Mouse (Mus musculus): ENCODE measurements around the gene Ubash3b. TPM values are rescaled to one million over a fixed set of nuclear protein-coding genes. Genes with fewer than 3 reads are reported as not detected.

Gene Ubash3b
- polyA plus RNA-seq, 1 experiment from 2014 or later = 6.7 TPM

DNA sequence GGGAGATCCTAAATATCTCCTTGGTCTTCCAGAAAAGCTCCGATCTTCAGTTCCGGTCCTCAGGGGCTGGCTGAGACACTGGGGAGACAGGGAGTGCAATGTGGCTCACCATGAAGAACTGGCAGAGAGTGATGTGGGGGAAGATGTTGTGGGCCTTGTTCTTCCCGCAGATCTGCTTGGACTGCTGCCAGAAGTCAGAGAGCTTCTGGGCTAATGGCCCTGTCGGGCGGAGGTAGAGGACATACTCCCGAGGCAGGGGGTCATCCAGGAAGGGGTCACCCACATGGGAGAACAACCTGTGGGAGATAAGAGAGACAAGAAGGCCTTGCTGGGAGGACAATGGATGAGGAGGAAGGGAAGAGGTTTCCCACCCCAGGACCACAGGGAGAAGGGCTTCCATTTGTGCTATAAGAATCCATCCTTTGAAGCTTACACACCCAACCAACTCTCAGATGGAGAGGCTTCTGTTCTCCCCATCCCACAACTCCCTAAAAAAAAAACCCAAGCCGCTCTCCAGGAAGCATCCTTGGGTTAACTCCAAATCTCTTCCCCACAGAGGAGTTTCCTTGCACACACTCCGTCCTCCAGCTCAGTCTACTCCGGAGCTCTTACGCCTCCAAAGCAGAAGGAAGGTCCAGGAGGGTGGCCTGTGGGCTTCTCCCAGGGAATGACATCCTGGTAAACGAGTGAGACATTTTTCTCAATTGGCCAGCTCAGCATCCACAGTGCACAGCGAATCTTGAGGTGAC, 111.0 kb downstream of the Ubash3b start:
- H3K27ac ChIP-seq (replicated peaks) = no peak overlapping the region; the same call in 1 of the 2 replicates
- 80% methylated on average over 12 of the region's 12 CpGs for WGBS
- no peak for DNase-seq (ENCODE audit: low spot score)
- H3K4me3 ChIP-seq = no peak overlapping the region
- no peaks in the 10 kb centered on the region for H3K27me3 ChIP-seq (replicated peaks; ENCODE audit: low read depth, poor library complexity, severe bottlenecking)
- peaks cover 9% of the 10 kb centered on the region; the same call in 1 of the 2 replicates for H3K4me1 ChIP-seq
- H3K9me3 ChIP-seq = no peaks in the 10 kb centered on the region
- H3K36me3 ChIP-seq (replicated peaks) = no peaks in the 10 kb centered on the region

DNA sequence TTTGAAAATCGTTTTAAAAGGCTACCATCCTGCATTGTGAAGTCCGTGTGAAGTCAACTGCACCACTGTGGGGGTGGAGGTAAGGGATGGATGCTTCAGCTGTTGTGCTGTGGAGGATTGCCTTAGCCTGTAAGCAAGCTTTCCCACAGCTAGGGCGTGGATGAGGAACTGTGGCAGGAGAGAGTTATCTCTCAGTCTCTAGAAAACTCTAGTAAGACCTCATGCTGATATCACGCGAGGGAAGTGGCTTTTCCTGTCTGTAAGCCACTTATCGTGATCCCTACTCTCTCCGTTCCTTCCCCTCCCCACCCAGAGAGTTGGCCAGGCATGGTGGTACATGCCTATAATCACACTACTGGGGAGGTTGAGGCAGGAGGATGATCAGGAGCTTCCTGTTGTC, 112.2 kb downstream of the Ubash3b start:
- H3K9me3 ChIP-seq = no peaks in the 10 kb centered on the region
- H3K4me3 ChIP-seq = no peak overlapping the region
- no peak for DNase-seq (ENCODE audit: low spot score)
- H3K36me3 ChIP-seq (replicated peaks) = no peaks in the 10 kb centered on the region
- peaks cover 11% of the 10 kb centered on the region; the same call in 1 of the 2 replicates for H3K4me1 ChIP-seq
- 86% methylated on average over 7 of the region's 7 CpGs for WGBS
- no peaks in the 10 kb centered on the region for H3K27me3 ChIP-seq (replicated peaks; ENCODE audit: low read depth, poor library complexity, severe bottlenecking)
- H3K27ac ChIP-seq (replicated peaks) = no peak overlapping the region

DNA sequence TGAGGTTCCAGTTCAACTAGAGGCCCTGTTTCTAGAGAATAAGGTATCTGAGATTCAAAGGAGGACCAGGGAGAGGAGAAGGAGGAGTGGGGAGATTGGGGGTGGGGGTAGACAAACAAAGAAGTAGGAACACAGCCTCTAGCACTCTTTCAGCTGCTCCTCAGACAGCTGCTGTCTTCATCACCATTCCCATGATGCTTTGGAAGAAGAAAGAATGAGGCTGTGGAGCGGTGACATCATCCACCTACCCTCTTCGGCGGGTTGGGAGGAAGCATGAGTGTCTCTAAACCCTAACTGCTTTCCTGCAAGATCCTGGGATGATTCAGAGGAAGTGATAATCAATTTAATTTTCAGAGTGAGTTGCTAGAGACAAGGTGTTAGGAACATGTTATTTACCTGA, 112.7 kb downstream of the Ubash3b start:
- H3K4me3 ChIP-seq = no peak overlapping the region
- no peaks in the 10 kb centered on the region for H3K9me3 ChIP-seq
- 90% methylated on average over 3 of the region's 3 CpGs for WGBS
- no peak overlapping the region for H3K27ac ChIP-seq (replicated peaks)
- H3K27me3 ChIP-seq (replicated peaks; ENCODE audit: low read depth, poor library complexity, severe bottlenecking) = no peaks in the 10 kb centered on the region
- H3K36me3 ChIP-seq (replicated peaks) = no peaks in the 10 kb centered on the region
- DNase-seq (ENCODE audit: low spot score) = no peak
- H3K4me1 ChIP-seq = peaks cover 11% of the 10 kb centered on the region; the same call in 1 of the 2 replicates

DNA sequence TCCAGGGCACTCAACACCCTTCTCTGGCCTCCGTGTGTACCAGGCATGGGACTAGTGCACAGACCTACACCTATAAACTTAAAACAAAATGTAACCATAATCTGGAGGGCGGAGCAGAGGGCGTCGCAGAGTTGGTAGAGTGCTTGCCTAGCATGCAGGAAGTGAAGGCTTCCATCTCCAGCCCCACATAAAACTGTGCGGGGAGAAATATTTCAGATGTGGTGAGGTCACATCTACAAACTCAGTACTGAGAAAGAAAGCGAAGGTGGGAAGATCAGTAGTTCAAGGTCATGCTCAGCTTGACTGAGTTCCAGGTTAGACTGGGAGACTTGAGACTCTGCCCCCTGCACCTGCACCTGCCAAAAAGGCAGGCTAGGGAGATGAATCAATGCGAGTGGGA, 113.3 kb downstream of the Ubash3b start:
- H3K27me3 ChIP-seq (replicated peaks; ENCODE audit: low read depth, poor library complexity, severe bottlenecking) = no peaks in the 10 kb centered on the region
- no peak for DNase-seq (ENCODE audit: low spot score)
- no peak overlapping the region for H3K4me3 ChIP-seq
- H3K27ac ChIP-seq (replicated peaks) = no peak overlapping the region
- H3K36me3 ChIP-seq (replicated peaks) = no peaks in the 10 kb centered on the region
- H3K9me3 ChIP-seq = no peaks in the 10 kb centered on the region
- 93% methylated on average over 7 of the region's 7 CpGs for WGBS
- H3K4me1 ChIP-seq = peaks cover 11% of the 10 kb centered on the region; the same call in 1 of the 2 replicates

DNA sequence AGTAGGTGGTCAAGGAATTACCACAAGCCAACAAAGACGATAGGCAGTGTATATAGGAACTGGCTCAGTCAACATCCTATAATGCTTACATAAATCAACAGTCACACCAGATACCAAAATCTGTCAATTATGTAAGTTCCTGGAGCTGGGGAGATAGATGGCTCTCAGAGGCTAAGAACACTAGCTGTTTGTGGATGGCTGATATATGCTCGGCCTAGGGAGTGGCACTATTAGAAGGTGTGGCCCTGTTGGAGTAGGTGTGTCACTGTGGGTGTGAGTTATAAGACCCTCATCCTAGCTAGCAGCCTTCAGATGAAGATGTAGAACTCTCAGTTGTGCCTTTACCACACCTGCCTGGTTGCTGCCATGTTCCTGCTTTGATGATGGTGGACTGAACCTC, 113.8 kb downstream of the Ubash3b start:
- Histone ChIP-seq H3K4me3 (no peak overlapping the region), H3K4me1 (peaks cover 11% of the 10 kb centered on the region; the same call in 1 of the 2 replicates), H3K36me3 (replicated peaks) (no peaks in the 10 kb centered on the region), H3K9me3 (no peaks in the 10 kb centered on the region), H3K27ac (replicated peaks) (no peak overlapping the region), H3K27me3 (replicated peaks; ENCODE audit: low read depth, poor library complexity, severe bottlenecking) (no peaks in the 10 kb centered on the region)
- WGBS = 87% methylated on average over 2 of the region's 2 CpGs
- DNase-seq (ENCODE audit: low spot score) = no peak

DNA sequence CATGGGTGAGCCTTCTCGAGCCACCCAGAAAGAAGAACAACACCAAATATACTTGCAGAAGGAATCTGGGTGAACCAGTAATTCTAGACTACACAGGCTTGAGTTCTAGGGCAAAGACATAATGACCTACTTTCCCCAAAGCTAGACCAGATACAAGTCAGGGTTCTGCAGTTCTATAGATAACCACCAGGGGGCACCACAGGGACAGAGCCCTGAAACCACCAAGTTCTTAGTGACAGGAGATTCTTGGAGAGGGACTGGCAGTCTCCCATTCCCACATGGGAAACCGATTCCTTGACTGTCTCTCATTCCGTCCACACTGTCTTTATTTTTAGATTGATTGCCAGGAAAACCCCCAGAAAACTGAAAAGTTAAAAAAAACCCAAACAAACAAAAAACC, 116.9 kb downstream of the Ubash3b start:
- H3K36me3 ChIP-seq (replicated peaks) = no peaks in the 10 kb centered on the region
- H3K9me3 ChIP-seq = no peaks in the 10 kb centered on the region
- WGBS = 11% methylated on average over 3 of the region's 3 CpGs
- no peak overlapping the region for H3K4me3 ChIP-seq
- no peaks in the 10 kb centered on the region for H3K27me3 ChIP-seq (replicated peaks; ENCODE audit: low read depth, poor library complexity, severe bottlenecking)
- H3K27ac ChIP-seq (replicated peaks) = no peak overlapping the region
- DNase-seq (ENCODE audit: low spot score) = peak; percentile 85
- H3K4me1 ChIP-seq = peaks cover 4% of the 10 kb centered on the region; the same call in 1 of the 2 replicates

DNA sequence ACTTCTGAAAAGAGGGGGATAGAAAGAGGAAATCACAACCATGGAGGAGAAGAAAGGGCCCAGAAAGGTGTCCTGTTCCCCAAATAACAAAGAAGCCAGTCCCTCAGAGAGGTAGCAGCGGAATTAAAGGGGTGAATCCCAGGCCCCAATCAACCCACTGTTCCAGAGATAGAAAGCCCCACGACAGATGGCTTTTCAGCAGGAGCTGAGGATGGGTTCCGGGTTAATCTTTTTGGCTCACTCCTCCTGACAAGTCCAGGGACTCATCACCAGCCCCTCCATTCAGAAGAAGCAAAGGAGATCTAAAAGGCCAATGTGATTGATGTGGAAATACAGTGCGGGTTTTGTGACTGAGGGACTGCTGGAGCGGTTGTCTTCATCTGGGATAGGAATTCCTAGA, 117.9 kb downstream of the Ubash3b start:
- H3K9me3 ChIP-seq = no peaks in the 10 kb centered on the region
- 90% methylated on average over 5 of the region's 5 CpGs for WGBS
- no peak overlapping the region for H3K27ac ChIP-seq (replicated peaks)
- peaks cover 7% of the 10 kb centered on the region for H3K4me1 ChIP-seq
- H3K36me3 ChIP-seq (replicated peaks) = no peaks in the 10 kb centered on the region
- DNase-seq (ENCODE audit: low spot score) = no peak
- no peak overlapping the region for H3K4me3 ChIP-seq
- no peaks in the 10 kb centered on the region for H3K27me3 ChIP-seq (replicated peaks; ENCODE audit: low read depth, poor library complexity, severe bottlenecking)

DNA sequence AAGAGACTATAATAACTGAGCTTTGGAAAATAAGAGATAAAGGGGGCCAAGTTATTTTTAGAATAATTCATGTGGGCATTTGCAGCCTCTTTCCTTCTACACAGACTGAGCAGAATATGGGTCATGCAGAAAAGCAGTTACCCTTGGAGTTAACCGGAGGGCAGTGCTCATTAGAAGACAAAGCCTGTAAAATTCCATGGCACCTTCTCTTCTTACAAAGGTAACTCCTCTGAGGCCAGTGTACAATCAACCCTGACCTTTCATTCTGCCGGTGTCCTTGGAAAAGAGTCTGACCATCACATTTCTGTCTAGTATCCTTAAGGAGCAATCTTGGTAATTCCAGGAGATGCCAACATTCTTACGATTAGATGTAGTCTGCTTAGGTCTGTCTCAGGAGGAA, 120.1 kb downstream of the Ubash3b start:
- peaks cover 16% of the 10 kb centered on the region for H3K4me1 ChIP-seq
- no peaks in the 10 kb centered on the region for H3K9me3 ChIP-seq
- no peak overlapping the region for H3K4me3 ChIP-seq
- H3K27ac ChIP-seq (replicated peaks) = no peak overlapping the region
- 79% methylated on average over 3 of the region's 3 CpGs for WGBS
- H3K27me3 ChIP-seq (replicated peaks; ENCODE audit: low read depth, poor library complexity, severe bottlenecking) = no peaks in the 10 kb centered on the region
- no peaks in the 10 kb centered on the region for H3K36me3 ChIP-seq (replicated peaks)
- no peak for DNase-seq (ENCODE audit: low spot score)

DNA sequence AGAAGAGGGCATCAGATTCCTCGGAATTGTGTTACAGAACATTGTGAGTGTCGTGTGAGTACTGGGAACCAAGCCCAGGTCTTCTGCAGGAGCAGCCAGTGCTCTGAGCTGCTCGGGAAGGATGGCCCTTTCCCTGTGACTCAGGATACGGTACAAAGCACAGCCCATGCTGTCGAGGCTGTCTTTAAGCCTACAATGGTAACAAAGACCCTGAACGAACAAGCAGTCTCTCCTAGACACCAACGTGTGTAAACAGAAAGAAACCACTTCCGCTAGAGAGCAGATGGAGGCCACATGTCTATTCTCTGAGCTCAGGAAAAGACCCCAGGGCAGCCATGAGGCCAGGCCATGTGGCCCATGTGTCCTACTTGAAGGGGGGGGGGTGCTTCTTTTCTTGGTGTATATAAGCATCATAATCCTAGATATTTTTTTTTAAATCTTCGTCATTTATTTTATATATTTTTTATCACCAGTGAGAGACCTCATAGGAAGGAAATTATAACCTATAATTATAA, 123.3 kb downstream of the Ubash3b start:
- Histone ChIP-seq H3K4me3 (no peak overlapping the region), H3K9me3 (no peaks in the 10 kb centered on the region), H3K4me1 (peaks cover 21% of the 10 kb centered on the region), H3K27me3 (replicated peaks; ENCODE audit: low read depth, poor library complexity, severe bottlenecking) (no peaks in the 10 kb centered on the region), H3K36me3 (replicated peaks) (no peaks in the 10 kb centered on the region), H3K27ac (replicated peaks) (peak overlapping the region; percentile 68)
- DNase-seq (ENCODE audit: low spot score) = peak; percentile 45
- 57% methylated on average over 9 of the region's 9 CpGs for WGBS

DNA sequence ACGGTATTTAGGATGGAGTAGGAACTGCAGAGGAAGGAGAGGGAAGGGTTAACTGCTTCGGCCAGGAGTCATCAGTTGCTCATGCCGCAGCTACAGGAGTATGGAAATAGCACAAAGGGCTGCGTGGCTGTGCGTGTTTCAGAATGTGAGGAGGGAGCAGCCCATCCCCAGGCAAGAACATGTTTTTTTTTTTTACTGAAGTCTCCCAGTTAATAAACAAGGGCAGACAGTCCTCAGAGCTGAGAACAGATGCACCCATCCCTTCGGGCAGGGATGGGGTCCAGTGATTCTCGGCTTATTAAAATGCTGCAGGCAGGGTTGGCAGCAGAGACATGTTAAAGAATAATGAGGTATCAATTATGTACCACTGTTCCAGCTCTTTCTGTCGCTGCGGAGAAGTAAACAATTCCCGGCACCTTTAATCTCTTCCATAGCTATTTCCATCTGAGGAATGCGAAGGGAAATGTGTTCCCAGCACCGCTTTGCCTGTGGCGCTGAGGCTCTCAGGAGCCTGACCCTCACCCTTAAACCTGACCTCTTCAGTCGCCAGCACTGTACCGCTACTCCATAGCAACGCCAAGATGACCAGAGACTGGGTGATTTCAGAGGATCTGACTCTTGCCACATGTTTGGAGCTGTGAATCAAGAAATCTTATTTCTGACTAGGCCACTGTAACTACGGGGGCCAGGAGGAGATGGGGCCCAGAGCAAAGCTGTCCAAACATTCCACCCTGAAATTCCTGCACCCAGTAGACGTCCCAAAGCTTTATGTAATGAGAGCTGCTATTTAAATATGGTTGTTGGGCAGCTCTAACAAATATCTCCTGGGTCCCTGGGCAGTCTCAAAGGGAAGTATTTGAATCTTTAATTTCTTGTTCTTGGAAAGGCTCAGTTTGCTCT, 129.7 kb downstream of the Ubash3b start:
- peak; percentile 46 for DNase-seq (ENCODE audit: low spot score)
- WGBS = 41% methylated on average over 18 of the region's 18 CpGs

DNA sequence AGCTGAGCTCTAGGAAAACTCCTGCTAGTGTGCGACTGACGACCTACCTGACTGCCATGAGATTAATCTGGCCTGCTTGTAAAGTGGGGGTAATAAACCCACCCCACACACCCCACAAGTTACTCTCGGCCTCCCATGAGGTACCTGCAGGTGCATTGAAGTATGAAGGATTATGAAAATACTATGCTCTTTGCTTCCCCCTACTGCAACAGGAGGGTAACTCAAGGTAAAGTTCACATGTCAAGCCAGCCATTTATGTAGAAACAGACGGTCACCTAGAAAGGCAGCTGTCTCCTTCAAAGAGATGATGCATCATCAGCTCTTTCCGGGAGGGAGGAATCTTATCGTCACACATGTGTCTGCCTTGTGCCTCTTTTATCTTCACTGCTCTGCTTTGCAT, 131.7 kb downstream of the Ubash3b start:
- Histone ChIP-seq H3K4me1 (peaks cover 20% of the 10 kb centered on the region), H3K36me3 (replicated peaks) (no peaks in the 10 kb centered on the region), H3K9me3 (no peaks in the 10 kb centered on the region), H3K27me3 (replicated peaks; ENCODE audit: low read depth, poor library complexity, severe bottlenecking) (no peaks in the 10 kb centered on the region), H3K27ac (replicated peaks) (no peak overlapping the region), H3K4me3 (no peak overlapping the region)
- 85% methylated on average over 6 of the region's 6 CpGs for WGBS
- no peak for DNase-seq (ENCODE audit: low spot score)

More for the DNA sequence above, 129.7 kb downstream of the Ubash3b start:
- H3K27ac ChIP-seq (replicated peaks) = peak overlapping the region; percentile 70
- H3K4me3 ChIP-seq = no peak overlapping the region
- H3K36me3 ChIP-seq (replicated peaks) = no peaks in the 10 kb centered on the region
- no peaks in the 10 kb centered on the region for H3K27me3 ChIP-seq (replicated peaks; ENCODE audit: low read depth, poor library complexity, severe bottlenecking)
- H3K9me3 ChIP-seq = no peaks in the 10 kb centered on the region
- H3K4me1 ChIP-seq = peaks cover 20% of the 10 kb centered on the region

DNA sequence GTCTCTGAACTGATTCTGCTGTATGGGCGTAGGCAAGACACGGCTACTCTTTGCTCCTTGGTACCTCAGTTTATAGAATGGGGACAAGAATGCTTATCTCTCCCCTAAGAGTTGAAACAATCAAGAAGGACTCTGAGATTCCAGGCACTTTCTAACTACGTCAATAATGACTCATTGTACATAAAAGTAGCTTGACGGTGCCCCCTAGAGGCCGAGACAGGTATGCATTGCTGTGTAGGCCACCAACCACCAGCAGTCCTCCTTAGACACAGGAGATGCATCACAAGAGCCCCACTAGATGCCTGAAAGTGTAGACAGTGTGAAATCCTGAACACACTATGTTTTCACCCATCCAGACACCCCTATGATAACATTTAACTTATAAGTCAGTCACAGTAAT, 133.0 kb downstream of the Ubash3b start:
- whole genome bisulfite sequencing = 47% methylated on average over 5 of the region's 5 CpGs
- Histone ChIP-seq H3K9me3 (no peaks in the 10 kb centered on the region), H3K27me3 (replicated peaks; ENCODE audit: low read depth, poor library complexity, severe bottlenecking) (no peaks in the 10 kb centered on the region)

More for the DNA sequence above, 133.0 kb downstream of the Ubash3b start:
- peaks cover 11% of the 10 kb centered on the region for H3K4me1 ChIP-seq
- no peak overlapping the region for H3K4me3 ChIP-seq
- peak; percentile 53 for DNase-seq (ENCODE audit: low spot score)
- no peak overlapping the region for H3K27ac ChIP-seq (replicated peaks)
- H3K36me3 ChIP-seq (replicated peaks) = no peaks in the 10 kb centered on the region; the same call in 1 of the 2 replicates
